Mouse (Mus musculus) liver, embryonic 15.5 days (tissue): Measurements from ENCODE around the gene Morf4l2. TPM values are rescaled to one million over a fixed set of nuclear protein-coding genes. Genes with fewer than 3 reads are reported as not detected.

ENCODE experiments used
- ATAC-seq: fragments of 200-750 bp; cut with Nextera tagmentation; 2 replicates; pipeline ENCODE4 v1.8.0; 2017; ENCODE audit warnings: moderate number of reproducible peaks, mild to moderate bottlenecking, moderate library complexity; ENCODE audit not compliant: insufficient read depth
- H3K27ac ChIP-seq: fragments of 300-500 bp; sonication (generic); replicated peaks from 2 replicates; pipeline ENCODE4 v1.5.1; 2015; ENCODE audit warnings: mild to moderate bottlenecking, inconsistent platforms
- H3K27me3 ChIP-seq: fragments of 300-500 bp; sonication (generic); 2 replicates; pipeline ENCODE4 v1.6.1; 2015; ENCODE audit warnings: mild to moderate bottlenecking, inconsistent platforms
- H3K36me3 ChIP-seq: fragments of 300-500 bp; sonication (generic); replicated peaks from 2 replicates; pipeline ENCODE4 v1.6.1; 2015; ENCODE audit warnings: moderate library complexity, mild to moderate bottlenecking, inconsistent platforms
- H3K4me1 ChIP-seq: fragments of 300-500 bp; sonication (generic); replicated peaks from 2 replicates; pipeline ENCODE4 v1.6.1; 2015; ENCODE audit warnings: inconsistent platforms
- H3K4me2 ChIP-seq: fragments of 300-500 bp; sonication (generic); 2 replicates; pipeline ENCODE4 v1.6.1; 2015; ENCODE audit warnings: moderate library complexity, mild to moderate bottlenecking, inconsistent platforms
- H3K4me3 ChIP-seq: fragments of 300-500 bp; sonication (generic); replicated peaks from 2 replicates; pipeline ENCODE4 v1.5.1; 2015; ENCODE audit warnings: mild to moderate bottlenecking, inconsistent platforms
- H3K9ac ChIP-seq: fragments of 300-500 bp; sonication (generic); 2 replicates; pipeline ENCODE4 v1.6.1; 2015; ENCODE audit warnings: moderate library complexity, mild to moderate bottlenecking, inconsistent platforms
- H3K9me3 ChIP-seq: fragments of 300-500 bp; sonication (generic); replicated peaks from 2 replicates; pipeline ENCODE4 v1.6.1; 2016; ENCODE audit warnings: inconsistent platforms
- WGBS: fragments of 180-500 bp; shearing (Covaris S2); methylation state at CpG from one replicate; pipeline ENCODE4 v1.1.7; 2015; ENCODE audit warnings: mixed read lengths; ENCODE audit not compliant: insufficient replicate concordance; 5-methylcytosine and 5-hydroxymethylcytosine counted together
- polyA plus RNA-seq: library from polyadenylated mRNA; unstranded; fragments of >200 nt; fragmentation: Nextera tagmentation; extraction: Ambion mirVana; gene quantifications from 2 replicates; pipeline ENCODE4 v1.2.1, GENCODE M21; 2015

The Morf4l2 gene
- 174 and 179 TPM in 2 replicates for polyA plus RNA-seq

GRCm38 (mm10) chrX:136743459-136743858 is at the start of gene Morf4l2:
Gene Morf4l2, minus strand, starts transcription at chrX:136743690.
- 73% methylated on average over 12 of the region's 12 CpGs for WGBS
- H3K9ac ChIP-seq: 0 out of 2 replicates have a peak within 1 kb of the TSS, but pooled peaks have one; percentile 50
- no peaks in the 10 kb centered on the region for H3K27me3 ChIP-seq
- ATAC-seq: no peak
- peak within 1 kb of the TSS; percentile 65 for H3K4me3 ChIP-seq
- H3K36me3 ChIP-seq: peaks cover 6% of the 10 kb centered on the region; the same call in 1 of the 2 replicates
- H3K4me1 ChIP-seq: peaks cover 9% of the 10 kb centered on the region
- H3K4me2 ChIP-seq: peak within 1 kb of the TSS; percentile 80
- H3K27ac ChIP-seq: peak within 1 kb of the TSS; percentile 87
- no peaks in the 10 kb centered on the region for H3K9me3 ChIP-seq

DNA sequence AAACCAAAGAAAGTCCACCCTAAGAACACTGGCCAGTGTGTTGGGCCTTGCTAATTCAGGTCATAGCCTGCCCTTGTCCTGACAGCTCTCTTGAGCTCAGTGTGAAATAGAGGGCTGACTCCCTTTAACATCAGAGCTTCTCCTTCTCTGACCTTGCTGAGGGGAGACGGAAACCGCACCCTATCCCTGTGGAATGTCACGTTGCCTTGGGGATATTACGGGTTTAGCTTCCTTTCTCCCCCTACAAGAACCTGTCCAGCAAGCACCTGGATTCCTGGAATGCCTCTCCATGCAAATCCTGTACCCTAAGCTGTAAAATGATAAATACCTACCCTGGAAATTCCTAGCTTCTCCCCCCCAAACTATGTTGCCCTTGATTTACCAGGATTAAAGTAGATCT is 46.0 kb upstream of the Morf4l2 start:
- Histone ChIP-seq H3K4me1 (no peaks in the 10 kb centered on the region), H3K9ac (no peak overlapping the region), H3K4me3 (no peak overlapping the region), H3K9me3 (no peaks in the 10 kb centered on the region), H3K27ac (no peak overlapping the region), H3K4me2 (no peak overlapping the region), H3K27me3 (no peaks in the 10 kb centered on the region), H3K36me3 (no peaks in the 10 kb centered on the region)
- 68% methylated on average over 4 of the region's 4 CpGs for WGBS
- ATAC-seq: no peak

DNA sequence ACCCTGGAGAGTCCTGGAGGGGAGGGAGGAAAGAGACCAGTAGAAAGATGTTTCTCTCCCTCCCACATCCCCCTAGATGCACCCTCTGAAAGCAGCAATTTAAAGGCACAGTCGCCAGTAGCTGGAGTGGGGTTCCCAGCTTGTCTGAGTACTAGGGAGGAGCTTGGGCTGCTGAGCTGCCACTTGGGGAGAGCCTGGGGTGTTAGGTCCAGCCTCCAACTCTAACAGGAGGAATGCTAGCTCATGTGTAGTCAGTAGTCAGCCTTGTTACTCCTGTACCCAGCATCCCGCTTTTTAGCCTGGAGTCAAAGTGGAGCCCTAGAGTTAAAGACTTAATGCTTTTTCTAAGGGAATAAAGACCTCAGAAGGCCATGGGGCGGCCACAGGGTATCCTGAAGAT is 36.6 kb upstream of the Morf4l2 start, which contains the start of gene Glra4:
TSS of gene Glra4 (minus strand) at position 101 of the 400 bp plus-strand sequence.
- Histone ChIP-seq H3K4me2 (no peak within 1 kb of the TSS), H3K4me3 (no peak within 1 kb of the TSS), H3K9ac (no peak within 1 kb of the TSS), H3K27ac (no peak within 1 kb of the TSS), H3K36me3 (no peaks in the 10 kb centered on the region), H3K9me3 (no peaks in the 10 kb centered on the region), H3K4me1 (no peaks in the 10 kb centered on the region), H3K27me3 (no peaks in the 10 kb centered on the region)
- no peak for ATAC-seq
- WGBS: 58% methylated on average over 3 of the region's 3 CpGs

- Histone ChIP-seq H3K4me1 (no peaks in the 10 kb centered on the region), H3K4me3 (no peak overlapping the region), H3K36me3 (no peaks in the 10 kb centered on the region), H3K4me2 (no peak overlapping the region), H3K27me3 (no peaks in the 10 kb centered on the region), H3K27ac (no peak overlapping the region), H3K9me3 (no peaks in the 10 kb centered on the region), H3K9ac (no peak overlapping the region)
- ATAC-seq: no peak
- 43% methylated on average over 2 of the region's 2 CpGs for WGBS
These were observed 35.8 kb upstream of the Morf4l2 start for GRCm38 (mm10) chrX:136779262-136779661.

DNA sequence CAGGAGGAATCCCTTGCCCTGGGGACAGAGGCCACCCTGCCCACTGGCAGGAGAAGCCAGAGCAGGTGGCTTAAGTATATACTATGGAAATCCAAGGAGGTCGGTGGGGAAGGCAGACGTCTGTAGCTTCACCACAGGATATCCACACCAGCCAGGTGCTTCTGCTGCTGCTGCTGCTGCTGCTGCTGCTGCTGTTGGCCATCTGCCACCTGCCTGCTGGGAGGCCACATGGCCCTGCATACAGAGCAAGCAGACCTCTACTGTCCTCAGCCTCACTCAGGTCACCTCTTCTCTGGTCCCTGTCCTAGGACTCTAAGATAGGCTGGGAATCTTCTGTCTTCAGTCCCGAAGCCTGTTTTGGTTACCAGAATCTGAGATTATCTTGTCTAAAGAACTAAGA is 34.6 kb upstream of the Morf4l2 start:
- no peaks in the 10 kb centered on the region for H3K4me1 ChIP-seq
- ATAC-seq: no peak
- H3K27ac ChIP-seq: no peak overlapping the region
- H3K9ac ChIP-seq: no peak overlapping the region
- no peaks in the 10 kb centered on the region for H3K9me3 ChIP-seq
- WGBS: 55% methylated on average over 3 of the region's 3 CpGs
- H3K4me2 ChIP-seq: no peak overlapping the region
- no peaks in the 10 kb centered on the region for H3K36me3 ChIP-seq
- no peaks in the 10 kb centered on the region for H3K27me3 ChIP-seq
- no peak overlapping the region for H3K4me3 ChIP-seq

- Histone ChIP-seq H3K4me3 (no peak overlapping the region), H3K27ac (no peak overlapping the region), H3K9me3 (no peaks in the 10 kb centered on the region), H3K4me1 (no peaks in the 10 kb centered on the region), H3K4me2 (no peak overlapping the region), H3K27me3 (no peaks in the 10 kb centered on the region), H3K36me3 (no peaks in the 10 kb centered on the region), H3K9ac (no peak overlapping the region)
- WGBS: 50% methylated on average over 1 of the region's 1 CpGs
- ATAC-seq: no peak
These were observed 29.5 kb upstream of the Morf4l2 start for GRCm38 (mm10) chrX:136773035-136773434.

DNA sequence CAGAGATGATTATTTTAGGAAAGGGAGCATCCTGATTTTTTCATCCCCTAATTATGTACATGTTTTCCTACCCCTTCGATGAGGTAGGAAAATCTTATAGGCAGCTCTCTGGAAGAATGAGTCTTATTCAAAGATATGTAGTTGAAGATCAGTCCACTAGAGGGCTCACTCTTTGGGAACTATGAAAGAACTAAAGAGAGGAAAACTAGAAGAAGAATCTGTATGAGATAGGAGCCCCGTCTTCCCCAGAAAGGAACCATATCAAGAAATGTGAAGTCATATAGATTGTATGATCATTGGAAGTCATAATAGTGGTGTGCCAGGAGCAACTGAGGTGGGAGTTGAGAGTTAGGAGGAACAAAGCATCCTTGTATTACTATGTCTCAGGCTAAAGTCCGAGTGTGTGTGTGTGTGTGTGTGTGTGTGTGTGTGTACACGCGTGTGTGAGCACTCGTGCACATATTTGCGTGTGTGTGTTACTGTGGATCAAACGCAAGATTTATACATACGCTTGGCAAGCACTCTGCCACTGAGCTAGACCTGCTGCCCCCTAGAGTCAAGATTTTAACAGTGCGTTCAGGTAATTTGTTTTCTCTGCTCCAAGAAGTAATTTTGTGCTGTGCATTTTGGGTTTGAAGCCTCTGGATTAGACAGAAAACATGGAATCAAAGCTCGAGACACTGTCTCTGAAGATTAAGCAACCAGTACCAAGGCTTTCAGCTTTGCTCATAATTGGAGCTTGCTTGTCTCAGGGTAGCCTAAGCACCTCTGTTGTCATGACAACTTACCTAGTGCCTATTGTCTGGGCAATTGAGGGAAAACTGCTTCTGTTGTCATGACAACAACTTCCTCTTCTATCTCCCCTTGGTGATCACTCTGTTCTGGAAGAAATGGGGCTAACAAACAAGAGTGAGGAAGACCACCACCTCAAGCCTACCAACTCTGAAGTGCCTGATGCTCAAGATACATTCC is 17.9 kb upstream of the Morf4l2 start:
- ATAC-seq: no peak
- Histone ChIP-seq H3K36me3 (no peaks in the 10 kb centered on the region), H3K9me3 (no peaks in the 10 kb centered on the region), H3K4me3 (no peak overlapping the region), H3K27me3 (no peaks in the 10 kb centered on the region), H3K9ac (no peak overlapping the region), H3K27ac (no peak overlapping the region), H3K4me1 (no peaks in the 10 kb centered on the region), H3K4me2 (no peak overlapping the region)
- WGBS: 68% methylated on average over 11 of the region's 11 CpGs

GRCm38 (mm10) chrX:136755464-136755863 is 12.0 kb upstream of the Morf4l2 start:
- Histone ChIP-seq H3K9ac (no peak overlapping the region), H3K9me3 (no peaks in the 10 kb centered on the region), H3K4me1 (no peaks in the 10 kb centered on the region), H3K27ac (no peak overlapping the region), H3K36me3 (no peaks in the 10 kb centered on the region), H3K27me3 (no peaks in the 10 kb centered on the region), H3K4me2 (no peak overlapping the region), H3K4me3 (no peak overlapping the region)
- ATAC-seq: no peak
- WGBS: 75% methylated on average over 3 of the region's 3 CpGs

DNA sequence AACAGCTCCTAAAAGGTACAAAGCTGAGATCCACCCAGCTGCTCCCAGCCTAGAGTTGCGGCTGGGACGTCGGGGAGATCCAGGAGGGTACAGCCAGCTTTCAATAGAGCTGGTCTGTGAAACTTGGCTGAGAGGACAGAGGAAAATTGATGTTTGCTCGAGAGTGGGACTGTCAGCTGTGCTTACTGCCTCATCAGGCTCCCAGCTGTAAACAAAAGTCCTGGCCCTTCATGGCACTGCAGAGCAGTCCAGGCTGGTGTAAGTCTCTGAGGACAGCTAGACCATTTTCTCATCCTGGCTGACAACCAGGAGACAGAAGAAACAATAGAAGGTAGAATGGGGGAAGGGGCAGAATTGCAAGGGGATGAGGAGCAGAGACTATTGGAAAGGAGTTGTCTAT is 5.8 kb upstream of the Morf4l2 start:
- Histone ChIP-seq H3K27ac (no peak overlapping the region), H3K9ac (no peak overlapping the region), H3K36me3 (no peaks in the 10 kb centered on the region), H3K9me3 (no peaks in the 10 kb centered on the region), H3K27me3 (no peaks in the 10 kb centered on the region), H3K4me3 (no peak overlapping the region), H3K4me1 (no peaks in the 10 kb centered on the region), H3K4me2 (no peak overlapping the region)
- WGBS: 58% methylated on average over 4 of the region's 4 CpGs
- no peak for ATAC-seq

DNA sequence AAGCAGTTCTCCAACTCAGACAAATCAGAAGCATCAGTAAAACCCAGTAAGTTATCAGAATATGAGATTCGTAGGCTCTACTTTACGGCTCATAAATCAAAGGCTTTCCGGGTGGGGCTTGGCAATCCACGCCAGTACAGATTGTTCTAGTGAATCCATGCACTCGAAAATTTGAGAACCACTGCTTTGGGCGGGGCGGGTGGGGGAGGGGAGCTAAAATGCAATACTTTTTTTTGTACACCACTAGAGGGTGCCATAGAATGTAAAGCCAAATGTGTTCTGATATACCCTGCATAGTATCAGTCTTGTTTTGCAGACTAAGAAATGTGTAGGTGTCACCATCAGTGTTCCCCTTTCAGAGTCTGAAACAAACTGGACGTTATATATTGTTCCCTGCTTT is 1.2 kb upstream of the Morf4l2 start:
- no peak for ATAC-seq
- H3K27ac ChIP-seq: no peak overlapping the region

DNA sequence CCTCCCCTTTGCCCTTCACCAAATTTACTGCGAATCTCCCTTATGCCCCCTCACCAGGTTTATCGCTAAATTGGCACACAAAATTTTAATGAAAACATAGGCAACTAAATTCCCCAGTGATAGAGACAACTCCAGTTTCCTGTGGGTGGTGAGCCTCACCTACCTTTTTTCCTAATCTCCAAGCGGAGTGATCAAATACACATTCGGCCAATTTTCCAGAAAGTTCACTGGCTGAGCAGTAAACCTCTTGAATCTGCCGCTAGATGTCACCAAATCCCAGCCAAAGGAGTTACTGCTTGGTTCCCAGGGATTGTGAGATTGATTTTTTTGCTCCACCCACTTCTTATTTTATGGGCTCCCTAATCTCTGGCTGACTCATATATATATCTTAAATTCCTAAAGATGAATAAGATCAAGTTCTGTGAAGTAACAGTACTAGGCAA is 808 bp downstream of the Morf4l2 start:
- Histone ChIP-seq H3K4me1 (peaks cover 14% of the 10 kb centered on the region), H3K4me2 (peak overlapping the region; percentile 80), H3K9ac (0 out of 2 replicates have a peak overlapping the region, but pooled peaks have one; percentile 50), H3K9me3 (no peaks in the 10 kb centered on the region), H3K4me3 (peak overlapping the region; percentile 65), H3K36me3 (peaks cover 7% of the 10 kb centered on the region; the same call in 1 of the 2 replicates), H3K27ac (peak overlapping the region; percentile 87), H3K27me3 (no peaks in the 10 kb centered on the region)
- 30% methylated on average over 5 of the region's 5 CpGs for WGBS
- ATAC-seq: no peak

More for the DNA sequence above, 1.2 kb upstream of the Morf4l2 start:
- Histone ChIP-seq H3K4me1 (peaks cover 4% of the 10 kb centered on the region; the same call in 1 of the 2 replicates), H3K36me3 (no peaks in the 10 kb centered on the region), H3K9ac (no peak overlapping the region), H3K27me3 (no peaks in the 10 kb centered on the region), H3K4me3 (no peak overlapping the region), H3K9me3 (no peaks in the 10 kb centered on the region), H3K4me2 (no peak overlapping the region)
- 49% methylated on average over 8 of the region's 8 CpGs for WGBS
